Mouse (Mus musculus): ENCODE results near the gene Ugt1a6b. TPM values are rescaled to one million over a fixed set of nuclear protein-coding genes. Genes with fewer than 3 reads are reported as not detected.
"Not testable (repeated sequence)": the region's sequence is repeated elsewhere in the genome, so short reads cannot be mapped to it uniquely, and the experiment has no call there.

The Ugt1a6b gene
- 1 to 10 TPM in 2 of 4 experiments, under 1 TPM in 1, not detected in 1; 0.83 to 1.3 (median 1.1) TPM for total RNA-seq (2022)

- not testable (repeated sequence) for DNase-seq (ENCODE audit: low spot score)
These were observed at the start of gene Ugt1a6b for GRCm38 (mm10) chr1:88103019-88103418. TSS of gene Ugt1a6b (plus strand) at chr1:88103252.

- DNase-seq (ENCODE audit: low spot score), result no peak
These were observed 48.0 kb upstream of the Ugt1a6b start, which contains the start of gene Ugt1a10 for GRCm38 (mm10) chr1:88055088-88055487. TSS of gene Ugt1a10 (plus strand) at chr1:88055388.

GRCm38 (mm10) chr1:88066472-88067102, 36.5 kb upstream of the Ugt1a6b start:
- DNase-seq (ENCODE audit: low spot score), result not testable (repeated sequence)

GRCm38 (mm10) chr1:88070495-88070894, 32.6 kb upstream of the Ugt1a6b start, which contains the start of gene Ugt1a9:
TSS of gene Ugt1a9 (plus strand) at chr1:88070800.
- no peak for DNase-seq (ENCODE audit: low spot score)

- DNase-seq (ENCODE audit: low spot score), result no peak
These were observed 32.1 kb upstream of the Ugt1a6b start for GRCm38 (mm10) chr1:88070902-88071301.

- DNase-seq (ENCODE audit: low spot score), result no peak
These were observed 28.6 kb upstream of the Ugt1a6b start for GRCm38 (mm10) chr1:88074471-88074870.

GRCm38 (mm10) chr1:88077128-88077527, 25.9 kb upstream of the Ugt1a6b start:
- no peak for DNase-seq (ENCODE audit: low spot score)

- DNase-seq (ENCODE audit: low spot score), result no peak
These were observed 21.4 kb upstream of the Ugt1a6b start for GRCm38 (mm10) chr1:88081670-88082069.

- no peak for DNase-seq (ENCODE audit: low spot score)
These were observed 16.9 kb upstream of the Ugt1a6b start for GRCm38 (mm10) chr1:88086125-88086524.

GRCm38 (mm10) chr1:88087513-88087912, 15.5 kb upstream of the Ugt1a6b start, which contains the start of gene Ugt1a8:
TSS of gene Ugt1a8 (plus strand) at chr1:88087813.
- no peak for DNase-seq (ENCODE audit: low spot score)

- DNase-seq (ENCODE audit: low spot score), result no peak
These were observed 10.7 kb upstream of the Ugt1a6b start for GRCm38 (mm10) chr1:88092341-88092740.

GRCm38 (mm10) chr1:88094270-88094676, 8.8 kb upstream of the Ugt1a6b start:
- not testable (repeated sequence) for DNase-seq (ENCODE audit: low spot score)

- DNase-seq (ENCODE audit: low spot score), result peak; percentile 41
These were observed 8.0 kb upstream of the Ugt1a6b start, which contains the start of gene Ugt1a7c for GRCm38 (mm10) chr1:88094941-88095492. TSS of gene Ugt1a7c (plus strand) at chr1:88095062.

GRCm38 (mm10) chr1:88098546-88098945, 4.5 kb upstream of the Ugt1a6b start:
- DNase-seq (ENCODE audit: low spot score), result not testable (repeated sequence)

GRCm38 (mm10) chr1:88099691-88100090, 3.4 kb upstream of the Ugt1a6b start:
- DNase-seq (ENCODE audit: low spot score), result not testable (repeated sequence)

- not testable (repeated sequence) for DNase-seq (ENCODE audit: low spot score)
These were observed 831 bp downstream of the Ugt1a6b start for GRCm38 (mm10) chr1:88103697-88104468.

- DNase-seq (ENCODE audit: low spot score), result no peak
These were observed 1.8 kb downstream of the Ugt1a6b start for GRCm38 (mm10) chr1:88104667-88105430.

- no peak for DNase-seq (ENCODE audit: low spot score)
These were observed 2.6 kb downstream of the Ugt1a6b start for GRCm38 (mm10) chr1:88105656-88106055.

GRCm38 (mm10) chr1:88109027-88109557, 6.0 kb downstream of the Ugt1a6b start:
- not testable (repeated sequence) for DNase-seq (ENCODE audit: low spot score)

- DNase-seq (ENCODE audit: low spot score), result not testable (repeated sequence)
These were observed 6.6 kb downstream of the Ugt1a6b start for GRCm38 (mm10) chr1:88109604-88110003.

- DNase-seq (ENCODE audit: low spot score), result not testable (repeated sequence)
These were observed 9.7 kb downstream of the Ugt1a6b start for GRCm38 (mm10) chr1:88112769-88113168.

Measured in heart, adult 8-10 months (tissue).